Mouse (Mus musculus) heart, embryonic 15.5 days (tissue): ENCODE data around the gene Lsr. TPM values are rescaled to one million over a fixed set of nuclear protein-coding genes. Genes with fewer than 3 reads are reported as not detected.

Experiments used
- polyA plus RNA-seq: library from polyadenylated mRNA; unstranded; fragments of >200 nt; fragmentation: Nextera tagmentation; extraction: Ambion mirVana; gene quantifications from 2 replicates; pipeline ENCODE4 v1.2.1, GENCODE M21; 2015

The Lsr gene
- polyA plus RNA-seq, 1 experiment from 2014 or later, result 7.0 TPM

Other genes starting within 250 kb of the Lsr start
- 167 and 172 TPM in 2 replicates for gene Tmem147, start 243.9 kb downstream of the Lsr start, polyA plus RNA-seq
- 0.13 TPM in 1 of 2 replicates, not detected in the other for gene Gapdhs, start 229.8 kb downstream of the Lsr start, polyA plus RNA-seq
- 1.2 and 1.5 TPM in 2 replicates for gene Sbsn, start 222.0 kb downstream of the Lsr start, polyA plus RNA-seq
- 2.8 and 3.6 TPM in 2 replicates for gene Dmkn, start 209.7 kb downstream of the Lsr start, polyA plus RNA-seq
- gene Krtdap, start 185.6 kb downstream of the Lsr start, polyA plus RNA-seq, result 3.8 and 6.4 TPM in 2 replicates
- gene Ffar2, start 149.7 kb downstream of the Lsr start, polyA plus RNA-seq, result 0.20 and 0.44 TPM in 2 replicates
- 0.15 TPM in 1 of 2 replicates, not detected in the other for gene Ffar3, start 117.3 kb downstream of the Lsr start, polyA plus RNA-seq
- not detected in 2 replicates for gene Ffar1, start 111.9 kb downstream of the Lsr start, polyA plus RNA-seq
- 0.06 TPM in 1 of 2 replicates, not detected in the other for gene Cd22, start 93.1 kb downstream of the Lsr start, polyA plus RNA-seq
- gene Mag, start 58.6 kb downstream of the Lsr start, polyA plus RNA-seq, result 0.14 and 0.29 TPM in 2 replicates
- gene Hamp2, start 48.8 kb downstream of the Lsr start, polyA plus RNA-seq, result not detected in 2 replicates
- gene Hamp, start 29.4 kb downstream of the Lsr start, polyA plus RNA-seq, result not detected in 2 replicates
- 13.1 and 16.2 TPM in 2 replicates for gene Usf2, start 16.7 kb downstream of the Lsr start, polyA plus RNA-seq
- 0.54 and 0.86 TPM in 2 replicates for gene Fam187b, start 326 bp upstream of the Lsr start, polyA plus RNA-seq
- 39.1 and 47.0 TPM in 2 replicates for gene Fxyd5, start 69.0 kb upstream of the Lsr start, polyA plus RNA-seq
- 1.1 and 2.7 TPM in 2 replicates for gene Fxyd7, start 78.0 kb upstream of the Lsr start, polyA plus RNA-seq
- gene Fxyd1, start 83.7 kb upstream of the Lsr start, polyA plus RNA-seq, result 950 and 1,236 TPM in 2 replicates
- 0.25 and 0.39 TPM in 2 replicates for gene Lgi4, start 85.9 kb upstream of the Lsr start, polyA plus RNA-seq
- 2.6 and 15.2 TPM in 2 replicates for gene Fxyd3, start 103.2 kb upstream of the Lsr start, polyA plus RNA-seq
- gene Hpn, start 141.8 kb upstream of the Lsr start, polyA plus RNA-seq, result 1.5 and 4.8 TPM in 2 replicates
- gene Scn1b, start 153.5 kb upstream of the Lsr start, polyA plus RNA-seq, result 3.7 and 4.0 TPM in 2 replicates
- 41.4 and 56.8 TPM in 2 replicates for gene Gramd1a, start 182.4 kb upstream of the Lsr start, polyA plus RNA-seq